Mouse (Mus musculus) thymus, postnatal 4 days (tissue): ENCODE results near the gene Dhps.

Experiments used
- DNase-seq: peaks from one replicate; pipeline ENCODE4 v3.0.0; 2021

Dhps gene

DNA sequence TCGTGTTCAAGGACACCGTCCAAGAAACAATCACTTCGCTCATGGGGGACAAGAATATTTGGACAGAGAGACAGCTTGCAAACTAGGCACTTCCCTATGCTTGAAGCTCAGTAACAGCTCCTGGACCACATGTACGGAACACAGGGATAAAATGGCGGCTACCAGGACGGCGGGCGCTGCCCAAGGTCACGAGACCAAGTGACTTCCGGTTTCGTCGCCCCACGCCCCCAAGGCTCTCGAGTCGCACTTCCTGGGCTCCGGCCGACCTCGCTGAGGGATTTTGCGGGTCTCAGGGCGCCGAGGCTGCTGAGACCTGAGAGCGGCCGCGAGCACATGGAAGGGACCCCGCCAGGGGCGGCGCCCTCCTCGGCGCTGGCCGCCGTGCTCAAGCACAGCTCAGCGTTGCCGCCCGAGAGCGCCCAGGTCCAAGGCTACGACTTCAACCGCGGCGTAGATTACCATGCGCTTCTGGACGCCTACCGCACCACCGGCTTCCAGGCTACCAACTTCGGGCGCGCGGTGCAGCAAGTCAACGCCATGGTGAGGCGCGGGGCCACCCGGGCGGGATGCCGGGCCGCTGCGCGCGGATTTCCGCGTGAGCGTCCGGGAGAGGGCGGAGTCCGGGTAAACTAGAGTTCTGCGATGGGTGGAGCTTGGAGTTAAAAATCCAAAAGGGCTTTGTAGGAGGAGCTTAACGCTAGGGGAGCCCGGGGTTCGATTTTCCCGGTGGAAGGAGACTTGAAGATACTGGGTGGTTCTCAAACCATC lies at the start of gene Dhps:
Gene Dhps, plus strand, starts transcription at position 244 of the 768 bp plus-strand sequence.
- DNase-seq: peak; percentile 89

- no peak for DNase-seq
These were observed 47.7 kb upstream of the Dhps start for GRCm38 (mm10) chr8:85023846-85024245.

GRCm38 (mm10) chr8:85025098-85025932 lies 46.2 kb upstream of the Dhps start, which contains the start of gene Asna1:
Asna1 (minus strand) TSS chr8:85025281.
- DNase-seq: peak; percentile 86

DNA sequence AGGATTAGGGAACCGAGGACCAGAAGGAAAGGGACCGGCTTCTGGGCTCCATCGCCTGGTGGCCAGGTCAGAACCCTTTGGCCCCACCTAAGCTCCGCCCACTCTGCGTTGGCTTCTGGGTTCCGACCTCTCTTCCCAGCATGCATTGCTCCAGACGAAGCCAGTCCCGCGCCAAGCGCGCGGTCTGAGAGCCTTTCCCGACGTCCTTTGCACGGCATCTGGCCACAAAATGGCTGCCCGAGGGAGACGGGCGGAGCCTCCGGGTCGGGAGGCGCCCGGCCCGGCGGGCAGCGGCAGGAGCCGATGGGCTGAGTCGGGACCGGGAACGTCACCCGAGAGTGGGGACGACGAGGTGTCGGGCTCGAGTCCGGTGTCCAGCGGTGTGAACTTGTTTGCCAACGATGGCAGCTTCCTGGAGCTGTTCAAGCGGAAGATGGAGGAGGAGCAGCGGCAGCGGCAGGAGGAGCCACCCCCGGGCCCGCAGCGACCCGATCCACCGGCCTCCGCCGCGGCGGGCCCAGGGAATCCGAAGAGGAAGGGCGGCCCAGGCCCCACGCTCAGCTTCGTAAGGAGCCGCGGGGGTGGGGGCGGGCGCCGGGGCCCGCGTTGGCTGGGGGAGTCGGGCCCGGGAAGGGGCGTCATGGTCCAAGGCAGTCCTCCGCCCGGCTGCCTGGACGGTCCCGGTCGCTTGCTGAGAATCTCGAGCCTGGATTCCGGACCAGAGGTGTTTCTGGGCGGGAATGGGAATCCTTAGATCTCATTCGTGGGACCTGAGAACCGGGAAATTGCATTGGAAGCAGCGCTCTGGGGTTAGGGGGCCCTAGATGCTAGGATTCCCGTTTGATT lies 44.7 kb upstream of the Dhps start, which contains the start of gene Trir:
Gene Trir, plus strand, starts transcription at position 154 of the 846 bp plus-strand sequence.
- peak; percentile 95 for DNase-seq

GRCm38 (mm10) chr8:85027516-85027855 lies 44.1 kb upstream of the Dhps start:
- DNase-seq: peak; percentile 42

DNA sequence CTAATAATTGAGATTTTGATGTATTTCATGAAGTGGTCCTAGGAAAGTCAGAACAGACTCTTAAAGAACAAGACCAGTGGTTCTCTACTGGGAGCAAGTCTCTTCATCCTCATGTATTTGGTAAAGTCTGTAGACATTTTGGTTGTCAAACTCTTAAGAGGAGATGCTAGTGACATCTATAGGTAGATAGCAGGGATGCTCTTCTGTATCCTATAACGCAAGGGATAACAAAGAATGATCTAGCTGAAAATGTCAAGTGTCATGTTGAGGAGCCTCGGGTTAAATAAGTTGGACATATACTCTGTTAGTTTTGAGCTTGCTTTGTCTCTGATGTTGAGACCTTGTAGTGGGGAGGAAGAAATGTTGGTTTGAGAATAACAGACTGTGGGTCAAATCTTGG lies 43.6 kb upstream of the Dhps start:
- no peak for DNase-seq

DNA sequence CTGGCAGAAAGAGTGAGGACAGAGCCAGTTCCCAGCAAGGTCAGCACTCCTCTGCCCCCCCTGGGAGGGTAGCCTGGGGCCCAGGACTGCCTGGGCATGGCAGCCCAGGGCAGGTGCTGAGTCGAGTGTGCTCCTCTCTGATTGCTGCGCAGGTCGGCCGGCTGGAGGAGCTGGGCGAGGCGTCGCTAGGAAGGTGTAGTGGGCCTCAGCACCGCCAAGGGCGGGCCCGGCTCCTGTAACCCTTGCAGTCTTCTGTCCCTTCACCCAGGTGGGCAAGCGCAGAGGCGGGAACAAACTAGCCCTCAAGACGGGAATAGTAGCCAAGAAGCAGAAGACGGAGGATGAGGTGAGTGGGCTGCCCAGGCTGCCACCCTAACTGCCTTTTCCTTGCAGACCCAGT lies 42.3 kb upstream of the Dhps start:
- no peak for DNase-seq

DNA sequence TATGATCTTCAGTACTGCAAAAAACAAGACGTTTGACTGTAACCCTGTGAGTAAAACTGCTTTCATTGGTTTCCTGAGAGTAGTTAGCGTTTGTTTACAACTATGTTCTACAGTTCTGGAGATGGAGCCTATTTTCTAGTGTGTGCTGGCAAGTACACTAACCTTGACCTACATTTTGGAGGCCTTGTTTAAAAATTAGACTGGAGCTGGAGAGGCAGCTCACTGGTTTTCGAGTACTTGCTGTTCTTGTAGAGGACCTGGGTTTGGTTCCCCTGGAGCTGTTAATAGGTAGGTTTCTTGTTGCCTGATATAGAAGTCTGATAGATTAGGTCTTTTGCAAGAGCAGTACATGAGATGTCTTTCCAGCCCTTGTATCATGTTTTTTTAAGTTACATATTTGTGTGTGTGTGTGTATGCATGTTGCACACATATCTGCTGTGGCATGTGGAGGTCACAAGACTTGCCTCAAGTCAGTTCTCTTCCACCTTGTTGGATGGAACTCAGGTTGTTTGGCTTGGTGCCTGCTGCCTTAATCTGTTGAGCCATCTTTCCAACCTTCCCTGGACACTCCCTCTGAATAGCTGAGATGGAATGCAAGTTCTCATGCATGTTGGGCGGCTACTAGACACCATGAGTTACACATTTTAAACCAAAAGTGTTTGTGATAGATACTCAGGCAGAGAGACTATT lies 38.8 kb upstream of the Dhps start:
- DNase-seq: no peak

- DNase-seq: no peak
These were observed 37.7 kb upstream of the Dhps start for GRCm38 (mm10) chr8:85033867-85034266.

DNA sequence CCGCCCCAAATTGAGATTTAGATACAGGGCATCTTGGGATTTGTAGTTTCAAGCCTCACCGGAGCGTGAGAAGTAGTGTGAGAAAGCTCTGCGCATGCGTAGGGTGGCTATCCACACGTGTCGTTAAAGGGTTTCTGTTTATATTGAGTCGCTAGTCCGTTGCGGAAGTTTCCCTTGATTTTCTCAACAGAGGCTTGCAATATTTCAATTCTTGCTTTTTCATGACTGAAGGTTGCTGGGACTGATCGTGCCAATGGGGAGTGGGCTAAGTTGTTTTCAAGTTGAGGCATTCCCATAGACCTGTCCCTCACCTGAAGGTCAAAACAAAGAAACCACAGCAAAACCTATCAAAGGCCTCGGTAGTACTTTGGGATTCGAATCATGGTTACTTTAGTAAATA lies 36.8 kb upstream of the Dhps start:
- DNase-seq: peak; percentile 90

GRCm38 (mm10) chr8:85035165-85035727 lies 36.3 kb upstream of the Dhps start:
- no peak for DNase-seq

- DNase-seq: peak; percentile 42
These were observed 35.7 kb upstream of the Dhps start for GRCm38 (mm10) chr8:85035728-85036310.

DNA sequence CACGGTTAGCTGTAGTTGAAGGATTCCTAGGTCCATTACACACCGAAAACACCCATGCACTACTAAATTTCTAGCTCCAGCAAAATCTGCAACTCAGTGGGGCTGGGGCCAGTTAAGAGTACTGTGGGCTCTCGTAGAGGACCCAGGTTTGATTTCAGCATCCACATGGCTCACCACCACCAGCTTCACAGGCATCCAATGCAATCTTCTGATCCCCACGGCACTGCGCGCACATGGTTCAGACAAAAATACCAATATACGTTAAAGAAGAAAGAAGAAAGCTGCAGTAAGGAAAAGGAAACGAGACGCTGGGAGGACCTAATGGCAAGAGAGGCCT lies 35.2 kb upstream of the Dhps start:
- DNase-seq: no peak

DNA sequence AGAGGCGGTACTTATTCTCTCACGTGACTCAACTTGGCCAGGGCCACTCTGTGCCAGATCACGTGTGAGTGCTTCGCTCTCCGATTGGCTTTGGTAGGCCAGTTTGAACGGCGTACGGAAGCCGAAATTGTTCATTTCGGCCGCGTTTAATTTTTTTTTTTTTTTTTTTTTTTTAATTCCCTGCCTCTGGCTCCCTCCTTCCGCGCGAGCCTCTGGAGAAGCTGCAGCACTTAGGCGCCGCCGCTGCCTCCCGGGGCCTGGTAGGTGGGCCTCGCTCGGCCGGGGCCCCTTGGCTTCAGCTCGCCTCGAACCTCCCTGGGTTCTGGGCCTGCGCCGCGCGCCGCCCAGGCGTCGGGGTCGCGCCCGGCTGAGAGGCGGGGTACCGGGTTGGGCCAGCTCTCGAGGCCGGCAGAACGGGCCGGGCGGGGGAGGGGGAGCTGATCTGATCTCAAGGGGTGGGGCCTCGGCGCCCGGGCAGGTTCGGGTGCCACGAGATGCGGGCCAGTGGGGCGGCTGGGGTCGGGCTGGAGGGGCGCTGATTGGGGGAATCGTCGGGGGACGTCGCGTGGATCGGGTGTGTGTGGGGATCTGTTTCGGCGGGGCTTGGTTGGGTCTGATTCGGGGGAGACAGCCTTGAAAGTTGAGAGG lies 34.7 kb upstream of the Dhps start, which contains the start of gene Tnpo2:
Gene Tnpo2, plus strand, starts transcription at position 198 of the 648 bp plus-strand sequence.
- DNase-seq: peak; percentile 84

- DNase-seq: no peak
These were observed 34.2 kb upstream of the Dhps start for GRCm38 (mm10) chr8:85037366-85037680.

- peak; percentile 86 for DNase-seq
These were observed 33.7 kb upstream of the Dhps start for GRCm38 (mm10) chr8:85037681-85038531.

DNA sequence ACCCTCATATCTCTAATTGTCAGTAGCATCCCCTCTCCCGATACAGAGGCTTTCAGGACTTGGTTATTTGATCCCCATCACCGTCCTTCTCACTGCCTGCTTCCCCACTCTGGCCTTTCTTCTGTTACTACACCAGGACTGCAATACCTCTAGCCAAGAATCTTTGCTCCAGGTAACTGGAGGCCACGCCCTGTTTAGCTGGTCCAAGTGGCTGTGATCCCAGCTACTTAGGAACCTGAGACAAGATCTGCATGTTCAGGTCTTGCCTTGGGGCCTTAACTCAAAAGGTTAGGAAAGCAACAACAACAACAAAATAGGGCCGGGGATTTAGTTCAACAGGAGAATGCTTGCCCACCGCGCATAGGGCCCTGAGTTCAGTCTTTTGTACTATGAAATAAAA lies 27.9 kb upstream of the Dhps start:
- no peak for DNase-seq

- no peak for DNase-seq
These were observed 14.2 kb upstream of the Dhps start for GRCm38 (mm10) chr8:85057367-85057766.

- DNase-seq: peak; percentile 88
These were observed 11.5 kb upstream of the Dhps start, which contains the start of gene Fbxw9 for GRCm38 (mm10) chr8:85059879-85060616. Fbxw9 (plus strand) TSS chr8:85060055.

DNA sequence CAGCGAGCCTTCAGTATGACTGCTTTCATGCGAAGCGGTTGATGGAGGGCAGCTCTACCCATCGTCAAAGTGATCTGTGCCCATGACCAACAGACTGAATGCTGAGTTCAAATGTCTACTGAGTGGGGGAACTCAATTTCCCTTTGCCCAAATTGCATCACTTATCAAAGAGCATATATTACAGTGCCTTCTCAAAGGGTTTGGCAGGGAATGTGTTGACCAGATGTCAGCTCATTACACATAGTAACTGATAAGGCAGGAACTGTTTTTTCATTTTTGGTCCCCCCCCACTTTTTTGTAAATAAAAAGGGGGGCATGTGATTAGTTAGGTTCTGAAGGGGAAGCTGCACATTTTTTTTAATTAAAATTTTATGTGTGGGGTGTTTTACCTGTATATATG lies 9.0 kb upstream of the Dhps start:
- no peak for DNase-seq
